Mouse (Mus musculus): ENCODE data around the gene Vmn1r42. TPM values are rescaled to one million over a fixed set of nuclear protein-coding genes. Genes with fewer than 3 reads are reported as not detected.

Vmn1r42 gene
- total and polyA plus RNA-seq, 2 experiments from 2014 or later, result not detected

- no peaks in the 10 kb centered on the region for H3K27me3 ChIP-seq (ENCODE audit: insufficient read depth, low read length)
- no peak overlapping the region for H3K9ac ChIP-seq
- TF ChIP-seq CTCF (IDR thresholded peaks at IDR 0.05; ENCODE audit: low read depth), result no peak
- no peak for DNase-seq
- H3K27ac ChIP-seq (ENCODE audit: low read depth, low read length), result no peak overlapping the region
- H3K4me2 ChIP-seq (ENCODE audit: low read depth), result no peak overlapping the region
- H3K9me3 ChIP-seq (ENCODE audit: low read length), result peaks cover 6% of the 10 kb centered on the region; the same call in 1 of the 2 replicates
- no peak overlapping the region for H3K4me3 ChIP-seq (ENCODE audit: low read depth, low read length)
- no peaks in the 10 kb centered on the region for H3K4me1 ChIP-seq (ENCODE audit: insufficient read depth)
- H3K36me3 ChIP-seq (ENCODE audit: insufficient read depth), result no peaks in the 10 kb centered on the region
- no peak for ATAC-seq
- 75% methylated on average over 4 of the region's 4 CpGs for whole genome bisulfite sequencing
Observed at GRCm38 (mm10) chr6:89863792-89864191, 12.4 kb downstream of the Vmn1r42 start.

- H3K4me1 ChIP-seq (ENCODE audit: insufficient read depth), result no peaks in the 10 kb centered on the region
- 87% methylated on average over 2 of the region's 2 CpGs for WGBS
- ATAC-seq, result no peak
- no peak overlapping the region for H3K4me3 ChIP-seq (ENCODE audit: low read depth, low read length)
- H3K9me3 ChIP-seq (ENCODE audit: low read length), result no peaks in the 10 kb centered on the region; the same call in 1 of the 2 replicates
- H3K4me2 ChIP-seq (ENCODE audit: low read depth), result no peak overlapping the region
- no peak overlapping the region for H3K9ac ChIP-seq
- H3K27ac ChIP-seq (ENCODE audit: low read depth, low read length), result no peak overlapping the region
- TF ChIP-seq CTCF (IDR thresholded peaks at IDR 0.05; ENCODE audit: low read depth), result no peak
- H3K27me3 ChIP-seq (ENCODE audit: insufficient read depth, low read length), result no peaks in the 10 kb centered on the region
- no peaks in the 10 kb centered on the region for H3K36me3 ChIP-seq (ENCODE audit: insufficient read depth)
- DNase-seq, result no peak
Observed at GRCm38 (mm10) chr6:89859839-89860238, 16.4 kb downstream of the Vmn1r42 start.

DNA sequence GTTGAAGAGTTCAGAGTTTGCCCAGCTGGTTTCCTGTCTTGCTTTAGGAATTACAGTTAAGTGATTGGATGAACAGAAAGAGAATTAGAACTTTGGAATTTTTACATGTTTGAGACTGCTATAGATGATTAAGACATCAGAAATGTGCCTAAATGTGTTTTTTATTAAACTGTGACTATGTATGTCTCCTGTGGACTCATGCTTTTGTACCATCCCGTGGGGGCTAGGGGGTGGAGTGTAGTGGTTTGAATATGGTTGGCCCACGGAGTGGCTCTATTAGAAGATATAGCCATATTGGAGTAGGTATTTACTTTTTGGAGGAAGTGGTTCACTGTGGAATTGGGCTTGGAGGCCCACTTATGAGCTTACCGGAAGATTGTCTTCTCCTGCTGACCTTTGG lies 18.7 kb downstream of the Vmn1r42 start:
- no peaks in the 10 kb centered on the region for H3K27me3 ChIP-seq (ENCODE audit: insufficient read depth, low read length)
- H3K9ac ChIP-seq, result no peak overlapping the region
- H3K4me2 ChIP-seq (ENCODE audit: low read depth), result no peak overlapping the region
- no peaks in the 10 kb centered on the region for H3K4me1 ChIP-seq (ENCODE audit: insufficient read depth)
- H3K27ac ChIP-seq (ENCODE audit: low read depth, low read length), result no peak overlapping the region
- H3K9me3 ChIP-seq (ENCODE audit: low read length), result no peaks in the 10 kb centered on the region
- H3K36me3 ChIP-seq (ENCODE audit: insufficient read depth), result no peaks in the 10 kb centered on the region
- 72% methylated on average over 3 of the region's 3 CpGs for WGBS
- ATAC-seq (no peak), DNase-seq (no peak)
- H3K4me3 ChIP-seq (ENCODE audit: low read depth, low read length), result no peak overlapping the region
- no peak for TF ChIP-seq CTCF (IDR thresholded peaks at IDR 0.05; ENCODE audit: low read depth)

Other genes starting within 250 kb of the Vmn1r42 start
- gene Txnrd3, start 232.4 kb downstream of the Vmn1r42 start, total RNA-seq (2014; rRNA removed), result 21.2 and 24.2 TPM in 2 replicates
- gene Txnrd3, start 232.4 kb downstream of the Vmn1r42 start, polyA plus RNA-seq (2015; fragmentation: Nextera tagmentation; extraction: Ambion mirVana), result 20.1 and 21.4 TPM in 2 replicates
- not detected in 2 replicates for gene Vmn1r40, start 168.9 kb downstream of the Vmn1r42 start, total RNA-seq (2014; rRNA removed)
- not detected in 2 replicates for gene Vmn1r40, start 168.9 kb downstream of the Vmn1r42 start, polyA plus RNA-seq (2015; fragmentation: Nextera tagmentation; extraction: Ambion mirVana)
- gene Vmn1r41, start 135.6 kb downstream of the Vmn1r42 start, total RNA-seq (2014; rRNA removed), result not detected in 2 replicates
- gene Vmn1r41, start 135.6 kb downstream of the Vmn1r42 start, polyA plus RNA-seq (2015; fragmentation: Nextera tagmentation; extraction: Ambion mirVana), result not detected in 2 replicates
- not detected in 2 replicates for gene Vmn1r43, start within 50 bp of the Vmn1r42 start, total RNA-seq (2014; rRNA removed)
- not detected in 2 replicates for gene Vmn1r43, start within 50 bp of the Vmn1r42 start, polyA plus RNA-seq (2015; fragmentation: Nextera tagmentation; extraction: Ambion mirVana)
- gene Vmn1r44, start 7.2 kb upstream of the Vmn1r42 start, total RNA-seq (2014; rRNA removed), result not detected in 2 replicates
- gene Vmn1r44, start 7.2 kb upstream of the Vmn1r42 start, polyA plus RNA-seq (2015; fragmentation: Nextera tagmentation; extraction: Ambion mirVana), result not detected in 2 replicates
- not detected in 2 replicates for gene Vmn1r45, start 64.2 kb upstream of the Vmn1r42 start, total RNA-seq (2014; rRNA removed)
- not detected in 2 replicates for gene Vmn1r45, start 64.2 kb upstream of the Vmn1r42 start, polyA plus RNA-seq (2015; fragmentation: Nextera tagmentation; extraction: Ambion mirVana)
- not detected in 2 replicates for gene Vmn1r46, start 92.9 kb upstream of the Vmn1r42 start, total RNA-seq (2014; rRNA removed)
- not detected in 2 replicates for gene Vmn1r46, start 92.9 kb upstream of the Vmn1r42 start, polyA plus RNA-seq (2015; fragmentation: Nextera tagmentation; extraction: Ambion mirVana)
- not detected in 2 replicates for gene Vmn1r47, start 139.7 kb upstream of the Vmn1r42 start, total RNA-seq (2014; rRNA removed)
- gene Vmn1r47, start 139.7 kb upstream of the Vmn1r42 start, polyA plus RNA-seq (2015; fragmentation: Nextera tagmentation; extraction: Ambion mirVana), result not detected in 2 replicates
- not detected in 2 replicates for gene Vmn1r48, start 160.4 kb upstream of the Vmn1r42 start, total RNA-seq (2014; rRNA removed)
- gene Vmn1r48, start 160.4 kb upstream of the Vmn1r42 start, polyA plus RNA-seq (2015; fragmentation: Nextera tagmentation; extraction: Ambion mirVana), result not detected in 2 replicates
- not detected in 2 replicates for gene Vmn1r49, start 202.1 kb upstream of the Vmn1r42 start, total RNA-seq (2014; rRNA removed)
- gene Vmn1r49, start 202.1 kb upstream of the Vmn1r42 start, polyA plus RNA-seq (2015; fragmentation: Nextera tagmentation; extraction: Ambion mirVana), result not detected in 2 replicates
- gene Vmn1r50, start 225.0 kb upstream of the Vmn1r42 start, total RNA-seq (2014; rRNA removed), result not detected in 2 replicates
- gene Vmn1r50, start 225.0 kb upstream of the Vmn1r42 start, polyA plus RNA-seq (2015; fragmentation: Nextera tagmentation; extraction: Ambion mirVana), result not detected in 2 replicates
- not detected in 2 replicates for gene Vmn1r51, start 246.2 kb upstream of the Vmn1r42 start, total RNA-seq (2014; rRNA removed)
- gene Vmn1r51, start 246.2 kb upstream of the Vmn1r42 start, polyA plus RNA-seq (2015; fragmentation: Nextera tagmentation; extraction: Ambion mirVana), result not detected in 2 replicates

Measured in forebrain, postnatal 0 days (tissue).